Mouse (Mus musculus) embryonic facial prominence, embryonic 14.5 days (tissue): Measurements from ENCODE around the gene Hoxd10. TPM values are rescaled to one million over a fixed set of nuclear protein-coding genes. Genes with fewer than 3 reads are reported as not detected.

Source experiments
- ATAC-seq: fragments of 200-750 bp; cut with Nextera tagmentation; 2 replicates; pipeline ENCODE4 v1.8.0; 2017; ENCODE audit warnings: low read depth, moderate number of reproducible peaks, moderate TSS enrichment
- DNase-seq: peaks from one replicate; pipeline ENCODE4 v3.0.0-alpha.2; 2015; ENCODE audit warnings: low spot score
- H3K27ac ChIP-seq: fragments of 300-500 bp; sonication (generic); replicated peaks from 2 replicates; pipeline ENCODE4 v1.5.1; 2014; ENCODE audit warnings: low read depth, mild to moderate bottlenecking, low read length, moderate library complexity
- H3K27me3 ChIP-seq: fragments of 300-500 bp; sonication (generic); replicated peaks from 2 replicates; pipeline ENCODE4 v1.6.1; 2014; ENCODE audit warnings: low read length; ENCODE audit not compliant: control insufficient read depth, insufficient read depth
- H3K36me3 ChIP-seq: fragments of 300-500 bp; sonication (generic); 2 replicates; pipeline ENCODE4 v1.6.1; 2014; ENCODE audit warnings: low read length, mixed read lengths; ENCODE audit not compliant: control insufficient read depth, insufficient read depth
- H3K4me1 ChIP-seq: fragments of 300-500 bp; sonication (generic); 2 replicates; pipeline ENCODE4 v1.6.1; 2014; ENCODE audit warnings: antibody characterized with exemption, low read length; ENCODE audit not compliant: control insufficient read depth, insufficient read depth
- H3K4me2 ChIP-seq: fragments of 300-500 bp; sonication (generic); 2 replicates; pipeline ENCODE4 v1.6.1; 2014; ENCODE audit warnings: low read depth, mild to moderate bottlenecking, low read length, moderate library complexity, mixed read lengths
- H3K4me3 ChIP-seq: fragments of 300-500 bp; sonication (generic); 2 replicates; pipeline ENCODE4 v1.5.1; 2014; ENCODE audit warnings: low read depth, mild to moderate bottlenecking, low read length
- H3K9ac ChIP-seq: fragments of 300-500 bp; sonication (generic); 2 replicates; pipeline ENCODE4 v1.6.1; 2014; ENCODE audit warnings: low read depth, mild to moderate bottlenecking, low read length, moderate library complexity, mixed read lengths
- H3K9me3 ChIP-seq: fragments of 300-500 bp; sonication (generic); 2 replicates; pipeline ENCODE4 v1.6.1; 2016; ENCODE audit warnings: low read length; ENCODE audit not compliant: control insufficient read depth
- WGBS: fragments of 180-500 bp; shearing (Covaris S2); extraction: QIAGEN DNeasy Blood & Tissue Kit; methylation state at CpG from one replicate; pipeline ENCODE4 v1.1.7; 2014; 5-methylcytosine and 5-hydroxymethylcytosine counted together
- polyA plus RNA-seq: library from polyadenylated mRNA; unstranded; fragments of >200 nt; fragmentation: Nextera tagmentation; extraction: Ambion mirVana; gene quantifications from 2 replicates; pipeline ENCODE4 v1.2.1, GENCODE M21; 2014

Hoxd10 gene
- polyA plus RNA-seq, 1 experiment from 2014 or later = 0.45 TPM

DNA sequence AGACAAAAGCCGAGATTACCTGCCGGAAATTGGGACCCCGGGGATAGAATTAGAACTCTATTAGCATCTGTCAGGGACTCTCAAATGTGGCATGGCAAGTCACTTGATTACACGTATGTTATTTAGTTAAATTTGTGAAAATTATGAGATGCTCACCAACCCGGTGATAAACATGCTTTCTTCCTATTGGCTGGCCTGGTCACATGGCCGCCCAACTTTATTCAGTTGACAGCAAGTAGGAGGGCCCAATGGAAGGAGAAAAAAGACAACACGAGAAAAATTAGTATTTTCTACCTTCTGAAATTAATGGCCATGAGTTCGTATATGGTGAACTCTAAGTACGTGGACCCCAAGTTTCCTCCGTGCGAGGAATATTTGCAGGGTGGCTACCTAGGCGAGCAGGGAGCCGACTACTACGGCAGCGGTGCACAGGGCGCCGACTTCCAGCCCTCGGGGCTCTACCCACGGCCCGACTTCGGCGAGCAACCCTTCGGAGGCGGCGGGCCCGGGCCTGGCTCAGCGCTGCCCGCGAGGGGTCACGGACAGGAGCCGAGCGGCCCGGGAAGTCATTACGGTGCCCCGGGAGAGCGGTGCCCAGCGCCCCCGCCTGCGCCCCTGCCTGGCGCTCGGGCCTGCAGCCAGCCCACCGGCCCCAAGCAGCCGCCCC, 35.4 kb downstream of the Hoxd10 start:
- DNase-seq (no peak), ATAC-seq (no peak)
- Histone ChIP-seq H3K4me2 (peak overlapping the region; percentile 40), H3K4me1 (0 out of 2 replicates have a peak, but pooled peaks cover 4% of the 10 kb centered on the region), H3K27ac (no peak overlapping the region), H3K4me3 (peak overlapping the region; percentile 29), H3K36me3 (no peaks in the 10 kb centered on the region), H3K27me3 (peaks cover 99% of the 10 kb centered on the region), H3K9me3 (no peaks in the 10 kb centered on the region), H3K9ac (no peak overlapping the region)
- WGBS = 4% methylated on average over 17 of the region's 43 CpGs

DNA sequence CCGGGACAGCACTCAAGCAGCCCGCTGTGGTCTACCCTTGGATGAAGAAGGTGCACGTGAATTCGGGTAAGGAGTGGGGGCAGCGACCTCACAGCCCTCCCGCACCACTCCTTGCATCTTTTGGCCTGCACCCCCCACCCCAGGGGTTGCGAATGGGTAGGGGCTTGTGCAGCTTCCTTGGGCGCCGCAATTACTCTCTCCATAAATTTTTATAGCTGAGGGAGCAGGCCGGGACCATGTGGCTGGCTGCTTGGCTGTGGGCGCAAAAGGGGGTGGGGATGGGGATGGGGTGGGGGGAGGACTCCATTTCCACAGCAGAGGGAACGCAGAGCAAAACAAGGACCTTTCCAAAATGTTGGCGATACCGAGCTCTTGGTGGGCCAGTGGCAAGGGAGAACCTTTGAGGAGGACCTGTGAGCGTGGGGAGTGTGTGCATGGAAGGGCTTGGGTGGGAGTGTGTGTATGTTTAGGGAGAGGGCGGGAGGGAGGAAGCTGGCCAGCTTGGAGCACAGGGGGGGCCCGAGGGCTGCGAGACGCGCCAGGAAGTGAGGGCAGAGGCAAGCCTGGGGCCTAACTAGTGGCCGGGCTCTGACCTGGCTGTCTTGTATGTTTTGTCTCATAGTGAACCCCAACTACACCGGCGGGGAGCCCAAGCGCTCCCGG, 36.0 kb downstream of the Hoxd10 start:
- 0 out of 2 replicates have a peak, but pooled peaks have one; percentile 34 for ATAC-seq
- H3K27ac ChIP-seq = no peak overlapping the region
- H3K27me3 ChIP-seq = peaks cover 99% of the 10 kb centered on the region
- no peaks in the 10 kb centered on the region for H3K36me3 ChIP-seq
- no peak for DNase-seq
- H3K4me2 ChIP-seq = peak overlapping the region; percentile 40
- no peaks in the 10 kb centered on the region for H3K9me3 ChIP-seq
- H3K9ac ChIP-seq = no peak overlapping the region
- WGBS = 5% methylated on average over 22 of the region's 25 CpGs
- H3K4me1 ChIP-seq = 0 out of 2 replicates have a peak, but pooled peaks cover 4% of the 10 kb centered on the region
- peak overlapping the region; percentile 29 for H3K4me3 ChIP-seq

GRCm38 (mm10) chr2:74728303-74728680, 36.6 kb downstream of the Hoxd10 start:
- Histone ChIP-seq H3K4me2 (peak overlapping the region; percentile 40; the same call in 1 of the 2 replicates), H3K9me3 (no peaks in the 10 kb centered on the region), H3K4me3 (peak overlapping the region; percentile 29; the same call in 1 of the 2 replicates), H3K27me3 (peaks cover 99% of the 10 kb centered on the region), H3K9ac (no peak overlapping the region), H3K4me1 (0 out of 2 replicates have a peak, but pooled peaks cover 4% of the 10 kb centered on the region), H3K27ac (no peak overlapping the region), H3K36me3 (no peaks in the 10 kb centered on the region)
- ATAC-seq (no peak), DNase-seq (no peak)
- WGBS = 11% methylated on average over 13 of the region's 13 CpGs

DNA sequence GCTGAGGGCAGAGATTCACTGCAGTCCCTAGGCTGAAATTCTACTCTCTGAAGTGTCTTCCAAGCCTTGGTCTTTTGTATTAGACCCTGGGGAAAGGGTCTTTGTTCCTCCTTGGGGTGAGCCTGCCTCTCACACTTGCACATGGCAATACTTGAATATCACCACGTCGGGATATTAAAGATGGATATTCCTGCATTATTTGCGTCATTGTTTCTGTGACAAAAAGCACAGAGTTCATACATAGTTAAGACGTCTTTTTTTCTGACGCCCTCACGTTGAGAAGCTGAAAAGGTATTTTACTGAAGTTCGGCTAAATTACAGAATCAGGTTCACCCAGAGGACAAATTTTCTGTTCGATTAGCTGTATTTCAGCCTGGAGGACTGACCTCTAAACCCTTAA, 38.6 kb downstream of the Hoxd10 start:
- Histone ChIP-seq H3K4me2 (no peak overlapping the region), H3K36me3 (no peaks in the 10 kb centered on the region), H3K27me3 (peaks cover 97% of the 10 kb centered on the region), H3K27ac (no peak overlapping the region), H3K4me1 (0 out of 2 replicates have a peak, but pooled peaks cover 4% of the 10 kb centered on the region), H3K4me3 (no peak overlapping the region), H3K9ac (no peak overlapping the region), H3K9me3 (no peaks in the 10 kb centered on the region)
- WGBS = 6% methylated on average over 8 of the region's 8 CpGs
- no peak for DNase-seq
- ATAC-seq = no peak

DNA sequence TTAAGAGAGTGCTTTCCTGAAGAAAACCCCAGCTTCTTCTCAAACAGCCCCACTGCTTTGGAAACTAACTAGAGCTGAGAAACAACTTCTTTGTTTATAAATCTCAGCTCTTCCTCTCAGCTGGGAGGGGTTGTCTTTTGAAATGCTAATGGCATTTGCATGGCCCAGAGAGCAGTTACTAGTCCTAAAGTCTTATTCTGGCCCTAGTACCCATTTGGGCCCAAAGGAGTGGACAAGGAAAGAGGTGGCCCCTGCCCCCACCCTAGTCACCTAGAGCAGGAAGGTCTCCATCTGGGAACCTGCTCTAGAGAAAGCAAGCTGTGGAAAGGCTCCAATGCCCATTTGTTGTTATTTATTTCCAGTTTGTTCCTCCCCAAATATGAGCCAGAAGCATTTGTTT, 39.3 kb downstream of the Hoxd10 start:
- H3K9me3 ChIP-seq = no peaks in the 10 kb centered on the region
- no peak overlapping the region for H3K9ac ChIP-seq
- DNase-seq (no peak), ATAC-seq (no peak)
- no peak overlapping the region for H3K27ac ChIP-seq
- H3K4me1 ChIP-seq = peaks cover 4% of the 10 kb centered on the region; the same call in 1 of the 2 replicates
- H3K36me3 ChIP-seq = no peaks in the 10 kb centered on the region
- no peak overlapping the region; the same call in 1 of the 2 replicates for H3K4me2 ChIP-seq
- H3K27me3 ChIP-seq = peaks cover 97% of the 10 kb centered on the region
- H3K4me3 ChIP-seq = no peak overlapping the region

DNA sequence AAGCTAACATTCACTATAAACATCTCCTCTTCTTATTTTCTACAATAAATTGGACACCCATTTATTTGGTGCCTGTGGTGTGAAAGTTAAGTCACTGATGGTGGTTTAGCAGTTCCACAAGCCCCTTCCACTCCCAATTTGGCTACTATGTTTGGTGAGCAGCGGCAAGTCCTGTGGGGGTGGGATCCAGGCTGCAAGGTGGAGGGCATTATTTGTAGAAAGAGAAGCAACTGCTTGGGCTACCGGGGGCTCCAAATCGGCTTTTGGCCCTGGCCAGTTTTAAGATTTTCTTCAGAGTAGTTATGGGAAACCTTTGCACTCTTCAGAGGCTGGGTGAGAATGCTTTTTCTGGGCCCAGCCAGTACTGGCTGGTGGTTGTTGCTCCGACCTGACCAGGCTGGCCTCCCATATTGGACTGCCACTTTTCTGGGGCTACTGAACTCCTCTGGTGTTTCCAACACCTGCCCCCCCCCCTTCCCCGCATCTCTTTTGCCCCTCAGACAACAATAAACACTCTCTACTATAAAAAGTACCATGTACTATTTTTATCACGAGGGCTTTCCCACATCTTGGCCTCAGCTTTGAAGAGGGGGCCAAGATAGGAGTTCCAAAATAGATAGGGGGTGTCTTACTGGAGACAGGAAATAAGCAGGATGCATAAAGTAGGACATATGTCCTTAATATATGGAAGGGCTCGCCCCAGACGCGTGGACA, 40.2 kb downstream of the Hoxd10 start:
- WGBS = 5% methylated on average over 9 of the region's 9 CpGs
- Histone ChIP-seq H3K4me1 (peaks cover 1% of the 10 kb centered on the region; the same call in 1 of the 2 replicates), H3K27me3 (peaks cover 97% of the 10 kb centered on the region), H3K9me3 (no peaks in the 10 kb centered on the region), H3K9ac (no peak overlapping the region), H3K36me3 (no peaks in the 10 kb centered on the region), H3K4me3 (peak overlapping the region; percentile 28; the same call in 1 of the 2 replicates), H3K4me2 (peak overlapping the region; percentile 46; the same call in 1 of the 2 replicates), H3K27ac (no peak overlapping the region)
- ATAC-seq = no peak
- DNase-seq = no peak

- Histone ChIP-seq H3K9me3 (no peaks in the 10 kb centered on the region), H3K4me1 (no peaks in the 10 kb centered on the region; the same call in 1 of the 2 replicates), H3K36me3 (no peaks in the 10 kb centered on the region), H3K27ac (no peak overlapping the region; the same call in none of the 2 replicates), H3K27me3 (peaks cover 97% of the 10 kb centered on the region), H3K9ac (peak overlapping the region; percentile 19; the same call in 1 of the 2 replicates), H3K4me3 (peak overlapping the region; percentile 28), H3K4me2 (peak overlapping the region; percentile 46)
- DNase-seq = no peak
- WGBS = under 1% methylated on average over 52 of the region's 52 CpGs
- ATAC-seq = no peak
Observed at GRCm38 (mm10) chr2:74732513-74733316, 41.0 kb downstream of the Hoxd10 start.

DNA sequence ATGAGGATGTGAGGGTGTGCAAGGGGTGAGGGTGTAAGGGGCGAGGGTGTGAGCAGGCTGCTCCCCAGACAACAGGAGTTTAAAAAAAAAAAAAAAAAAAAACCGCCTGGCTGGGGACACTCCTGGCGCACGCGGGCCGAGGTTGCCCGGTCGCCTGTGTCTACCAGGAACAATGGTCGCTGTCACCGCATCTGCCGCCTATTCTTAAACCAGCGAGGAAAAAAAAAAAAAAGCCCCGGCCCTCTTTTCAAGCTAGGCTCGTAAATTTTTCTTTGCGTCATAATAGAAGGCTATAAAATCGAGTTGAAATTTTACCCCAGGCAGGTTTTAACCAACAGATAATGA, 41.6 kb downstream of the Hoxd10 start:
- Histone ChIP-seq H3K4me1 (no peaks in the 10 kb centered on the region; the same call in 1 of the 2 replicates), H3K36me3 (no peaks in the 10 kb centered on the region), H3K4me3 (peak overlapping the region; percentile 28), H3K9ac (peak overlapping the region; percentile 19; the same call in 1 of the 2 replicates), H3K9me3 (no peaks in the 10 kb centered on the region), H3K27ac (no peak overlapping the region; the same call in 1 of the 2 replicates), H3K4me2 (peak overlapping the region; percentile 46), H3K27me3 (peaks cover 97% of the 10 kb centered on the region)
- ATAC-seq (no peak), DNase-seq (no peak)
- WGBS = 1% methylated on average over 16 of the region's 16 CpGs
